Mouse (Mus musculus) kidney, adult 2 months (tissue): ENCODE results near the gene Cep78.

Source experiments
- CTCF ChIP-seq: fragments of 200-500 bp; conservative IDR thresholded peaks from 2 replicates; pipeline ENCODE4 v1.5.1; 2011; ENCODE audit warnings: low read depth, mild to moderate bottlenecking, control low read depth, low read length, moderate library complexity, mixed read lengths; ENCODE audit not compliant: insufficient read depth, insufficient read length
- POLR2A ChIP-seq: fragments of 200-500 bp; IDR thresholded peaks from one replicate; pipeline ENCODE4 v1.6.1; 2011; ENCODE audit warnings: low read depth, low read length, control low read depth

GRCm38 (mm10) chr19:15973365-15973764 is 11.4 kb downstream of the Cep78 start:
- TF ChIP-seq CTCF: no peak
- no peak for TF ChIP-seq POLR2A
